Mouse (Mus musculus) kidney, embryonic 14.5 days (tissue): ENCODE measurements around the gene Cblc. TPM values are rescaled to one million over a fixed set of nuclear protein-coding genes. Genes with fewer than 3 reads are reported as not detected.

Source experiments
- ATAC-seq: fragments of 200-750 bp; cut with Nextera tagmentation; 2 replicates; pipeline ENCODE4 v1.8.0; 2017; ENCODE audit warnings: moderate number of reproducible peaks, mild to moderate bottlenecking, moderate TSS enrichment, moderate library complexity; ENCODE audit not compliant: low FRiP score, low TSS enrichment
- H3K27ac ChIP-seq: fragments of 300-500 bp; sonication (generic); 2 replicates; pipeline ENCODE4 v1.5.1; 2014; ENCODE audit warnings: low read depth, mild to moderate bottlenecking, low read length, moderate library complexity, mixed read lengths
- H3K27me3 ChIP-seq: fragments of 300-500 bp; sonication (generic); 2 replicates; pipeline ENCODE4 v1.6.1; 2014; ENCODE audit warnings: mild to moderate bottlenecking, low read length; ENCODE audit not compliant: control insufficient read depth, insufficient read depth
- H3K36me3 ChIP-seq: fragments of 300-500 bp; sonication (generic); 2 replicates; pipeline ENCODE4 v1.6.1; 2014; ENCODE audit warnings: low read length, mixed read lengths; ENCODE audit not compliant: control insufficient read depth, insufficient read depth
- H3K4me1 ChIP-seq: fragments of 300-500 bp; sonication (generic); 2 replicates; pipeline ENCODE4 v1.6.1; 2014; ENCODE audit warnings: low read length, mixed read lengths; ENCODE audit not compliant: control insufficient read depth, insufficient read depth
- H3K4me2 ChIP-seq: fragments of 300-500 bp; sonication (generic); replicated peaks from 2 replicates; pipeline ENCODE4 v1.6.1; 2014; ENCODE audit warnings: low read depth, mild to moderate bottlenecking, low read length
- H3K4me3 ChIP-seq: fragments of 300-500 bp; sonication (generic); 2 replicates; pipeline ENCODE4 v1.5.1; 2014; ENCODE audit warnings: mild to moderate bottlenecking, low read length
- H3K9ac ChIP-seq: fragments of 300-500 bp; sonication (generic); 2 replicates; pipeline ENCODE4 v1.6.1; 2014; ENCODE audit warnings: low read depth, mild to moderate bottlenecking, low read length, moderate library complexity
- H3K9me3 ChIP-seq: fragments of 300-500 bp; sonication (generic); 2 replicates; pipeline ENCODE4 v1.6.1; 2016; ENCODE audit warnings: low read length; ENCODE audit not compliant: control insufficient read depth
- WGBS: fragments of 180-500 bp; shearing (Covaris S2); extraction: QIAGEN DNeasy Blood & Tissue Kit; methylation state at CpG from one replicate; pipeline ENCODE4 v1.1.7; 2014; 5-methylcytosine and 5-hydroxymethylcytosine counted together
- polyA plus RNA-seq: library from polyadenylated mRNA; unstranded; fragments of >200 nt; fragmentation: Nextera tagmentation; extraction: Ambion mirVana; gene quantifications from 2 replicates; pipeline ENCODE4 v1.2.1, GENCODE M21; 2014

Gene Cblc
- polyA plus RNA-seq, 1 experiment from 2014 or later = 7.3 TPM

- Histone ChIP-seq H3K4me3 (peak overlapping the region; percentile 51), H3K27ac (peak overlapping the region; percentile 53; the same call in 1 of the 2 replicates), H3K36me3 (peaks cover 23% of the 10 kb centered on the region; the same call in 1 of the 2 replicates), H3K9me3 (no peaks in the 10 kb centered on the region), H3K9ac (peak overlapping the region; percentile 67; the same call in 1 of the 2 replicates), H3K27me3 (no peaks in the 10 kb centered on the region), H3K4me2 (peak overlapping the region; percentile 67), H3K4me1 (peaks cover 32% of the 10 kb centered on the region)
- 45% methylated on average over 14 of the region's 14 CpGs for WGBS
- ATAC-seq = peak; percentile 5
Observed at GRCm38 (mm10) chr7:19768251-19768650, 28.4 kb downstream of the Cblc start.

GRCm38 (mm10) chr7:19764581-19764980 is 32.0 kb downstream of the Cblc start:
- no peak for ATAC-seq
- 89% methylated on average over 9 of the region's 9 CpGs for WGBS
- Histone ChIP-seq H3K27ac (no peak overlapping the region), H3K4me3 (no peak overlapping the region), H3K4me2 (no peak overlapping the region), H3K27me3 (no peaks in the 10 kb centered on the region), H3K9ac (no peak overlapping the region), H3K36me3 (peaks cover 38% of the 10 kb centered on the region), H3K4me1 (peaks cover 19% of the 10 kb centered on the region), H3K9me3 (no peaks in the 10 kb centered on the region)

- no peak overlapping the region for H3K9ac ChIP-seq
- H3K4me2 ChIP-seq = no peak overlapping the region
- WGBS = 65% methylated on average over 13 of the region's 13 CpGs
- no peak overlapping the region for H3K27ac ChIP-seq
- H3K27me3 ChIP-seq = no peaks in the 10 kb centered on the region
- no peak for ATAC-seq
- H3K4me1 ChIP-seq = peaks cover 13% of the 10 kb centered on the region
- H3K9me3 ChIP-seq = no peaks in the 10 kb centered on the region
- H3K36me3 ChIP-seq = peaks cover 45% of the 10 kb centered on the region
- H3K4me3 ChIP-seq = no peak overlapping the region
Observed at GRCm38 (mm10) chr7:19763829-19764477, 32.7 kb downstream of the Cblc start.

- no peak overlapping the region; the same call in 1 of the 2 replicates for H3K27ac ChIP-seq
- no peak overlapping the region for H3K4me2 ChIP-seq
- WGBS = 40% methylated on average over 11 of the region's 11 CpGs
- H3K4me1 ChIP-seq = no peaks in the 10 kb centered on the region
- no peaks in the 10 kb centered on the region for H3K9me3 ChIP-seq
- peaks cover 58% of the 10 kb centered on the region for H3K36me3 ChIP-seq
- peak; percentile 72; the same call in 1 of the 2 replicates for ATAC-seq
- no peak overlapping the region for H3K4me3 ChIP-seq
- no peak overlapping the region for H3K9ac ChIP-seq
- H3K27me3 ChIP-seq = no peaks in the 10 kb centered on the region
Observed at GRCm38 (mm10) chr7:19762283-19762682, 34.3 kb downstream of the Cblc start.

- Histone ChIP-seq H3K4me3 (no peak overlapping the region), H3K9me3 (no peaks in the 10 kb centered on the region), H3K27ac (no peak overlapping the region), H3K36me3 (peaks cover 52% of the 10 kb centered on the region), H3K4me2 (no peak overlapping the region), H3K27me3 (no peaks in the 10 kb centered on the region), H3K4me1 (no peaks in the 10 kb centered on the region), H3K9ac (no peak overlapping the region)
- 76% methylated on average over 13 of the region's 13 CpGs for WGBS
- ATAC-seq = no peak
Observed at GRCm38 (mm10) chr7:19760021-19760420, 36.6 kb downstream of the Cblc start.

GRCm38 (mm10) chr7:19758623-19759022 is 38.0 kb downstream of the Cblc start:
- H3K4me1 ChIP-seq = peaks cover under 1% of the 10 kb centered on the region; the same call in 1 of the 2 replicates
- H3K36me3 ChIP-seq = peaks cover 40% of the 10 kb centered on the region
- no peaks in the 10 kb centered on the region for H3K27me3 ChIP-seq
- ATAC-seq = no peak
- no peaks in the 10 kb centered on the region for H3K9me3 ChIP-seq
- WGBS = 93% methylated on average over 13 of the region's 13 CpGs
- no peak overlapping the region for H3K9ac ChIP-seq
- no peak overlapping the region for H3K27ac ChIP-seq
- H3K4me2 ChIP-seq = no peak overlapping the region
- no peak overlapping the region for H3K4me3 ChIP-seq

- 73% methylated on average over 24 of the region's 24 CpGs for WGBS
- no peak overlapping the region for H3K4me3 ChIP-seq
- no peak overlapping the region for H3K4me2 ChIP-seq
- peaks cover 4% of the 10 kb centered on the region; the same call in 1 of the 2 replicates for H3K4me1 ChIP-seq
- H3K9me3 ChIP-seq = no peaks in the 10 kb centered on the region
- peak overlapping the region; percentile 63; the same call in 1 of the 2 replicates for H3K27ac ChIP-seq
- H3K9ac ChIP-seq = no peak overlapping the region
- peaks cover 30% of the 10 kb centered on the region for H3K36me3 ChIP-seq
- no peaks in the 10 kb centered on the region for H3K27me3 ChIP-seq
- ATAC-seq = peak; percentile 16; the same call in 1 of the 2 replicates
Observed at GRCm38 (mm10) chr7:19755851-19756786, 40.5 kb downstream of the Cblc start.

GRCm38 (mm10) chr7:19755008-19755407 is 41.6 kb downstream of the Cblc start:
- H3K9me3 ChIP-seq = no peaks in the 10 kb centered on the region

GRCm38 (mm10) chr7:19754065-19754464 is 42.5 kb downstream of the Cblc start:
- no peaks in the 10 kb centered on the region for H3K9me3 ChIP-seq
- no peak for ATAC-seq
- H3K9ac ChIP-seq = no peak overlapping the region
- H3K4me3 ChIP-seq = no peak overlapping the region
- peaks cover 7% of the 10 kb centered on the region for H3K4me1 ChIP-seq
- H3K27ac ChIP-seq = no peak overlapping the region
- no peaks in the 10 kb centered on the region for H3K27me3 ChIP-seq
- no peak overlapping the region for H3K4me2 ChIP-seq
- H3K36me3 ChIP-seq = peaks cover 18% of the 10 kb centered on the region
- 74% methylated on average over 1 of the region's 1 CpGs for WGBS

More at GRCm38 (mm10) chr7:19755008-19755407, 41.6 kb downstream of the Cblc start:
- H3K27me3 ChIP-seq = no peaks in the 10 kb centered on the region
- H3K4me3 ChIP-seq = no peak overlapping the region
- ATAC-seq = no peak
- H3K27ac ChIP-seq = no peak overlapping the region
- peaks cover 7% of the 10 kb centered on the region for H3K4me1 ChIP-seq
- no peak overlapping the region for H3K4me2 ChIP-seq
- H3K36me3 ChIP-seq = peaks cover 25% of the 10 kb centered on the region
- 87% methylated on average over 2 of the region's 2 CpGs for WGBS
- H3K9ac ChIP-seq = no peak overlapping the region
